Mouse (Mus musculus) lung, embryonic 15.5 days (tissue): ENCODE measurements at regions not wholly inside any gene's neighbourhood (a gene's known extent, or its start where the extent isn't known, plus 50 kb on each side); places are given as distances from the start of the nearest gene placed in this dataset.
"Not testable (repeated sequence)": the region's sequence is repeated elsewhere in the genome, so short reads cannot be mapped to it uniquely, and the experiment has no call there.

ENCODE experiments used
- ATAC-seq: fragments of 200-750 bp; cut with Nextera tagmentation; 2 replicates; pipeline ENCODE4 v1.8.0; 2017; ENCODE audit warnings: moderate number of reproducible peaks, borderline replicate concordance; ENCODE audit not compliant: low FRiP score, low TSS enrichment; ENCODE audit errors: extremely low read depth
- H3K27ac ChIP-seq: fragments of 300-500 bp; sonication (generic); 2 replicates; pipeline ENCODE4 v1.5.1; 2015; ENCODE audit warnings: moderate library complexity, mild to moderate bottlenecking, inconsistent platforms
- H3K27me3 ChIP-seq: fragments of 300-500 bp; sonication (generic); 2 replicates; pipeline ENCODE4 v1.6.1; 2015; ENCODE audit warnings: inconsistent platforms
- H3K36me3 ChIP-seq: fragments of 300-500 bp; sonication (generic); 2 replicates; pipeline ENCODE4 v1.6.1; 2015; ENCODE audit warnings: inconsistent platforms
- H3K4me1 ChIP-seq: fragments of 300-500 bp; sonication (generic); 2 replicates; pipeline ENCODE4 v1.6.1; 2015; ENCODE audit warnings: inconsistent platforms
- H3K4me2 ChIP-seq: fragments of 300-500 bp; sonication (generic); 2 replicates; pipeline ENCODE4 v1.6.1; 2015; ENCODE audit warnings: inconsistent platforms, mild to moderate bottlenecking, moderate library complexity
- H3K4me3 ChIP-seq: fragments of 300-500 bp; sonication (generic); 2 replicates; pipeline ENCODE4 v1.5.1; 2015; ENCODE audit warnings: mild to moderate bottlenecking, inconsistent platforms
- H3K9ac ChIP-seq: fragments of 300-500 bp; sonication (generic); 2 replicates; pipeline ENCODE4 v1.6.1; 2015; ENCODE audit warnings: inconsistent platforms
- H3K9me3 ChIP-seq: fragments of 300-500 bp; sonication (generic); 2 replicates; pipeline ENCODE4 v1.6.1; 2016; ENCODE audit warnings: inconsistent platforms
- WGBS: fragments of 180-500 bp; shearing (Covaris S2); methylation state at CpG from one replicate; pipeline ENCODE4 v1.1.7; 2015; 5-methylcytosine and 5-hydroxymethylcytosine counted together

GRCm38 (mm10) chr7:60492028-60492995 lies 352.3 kb upstream of the Snrpn start:
- H3K36me3 ChIP-seq, H3K27me3 ChIP-seq, H3K27ac ChIP-seq, H3K9ac ChIP-seq, H3K4me1 ChIP-seq, H3K9me3 ChIP-seq: not testable (repeated sequence)
- Histone ChIP-seq H3K4me3 (peak overlapping the region; percentile 36), H3K4me2 (peak overlapping the region; percentile 49)
- peak; percentile 87; the same call in 1 of the 2 replicates for ATAC-seq
- WGBS, result 9% methylated on average over 39 of the region's 39 CpGs

- not testable (repeated sequence) for H3K4me3 ChIP-seq, H3K9ac ChIP-seq, H3K4me2 ChIP-seq, H3K36me3 ChIP-seq, H3K27ac ChIP-seq, ATAC-seq, H3K4me1 ChIP-seq, H3K9me3 ChIP-seq, H3K27me3 ChIP-seq
- WGBS, result 3% methylated on average over 4 of the region's 4 CpGs
These were observed 347.9 kb upstream of the Snrpn start for GRCm38 (mm10) chr7:60487839-60488454.

- 46% methylated on average over 3 of the region's 3 CpGs for WGBS
- H3K36me3 ChIP-seq, H3K27ac ChIP-seq, H3K9ac ChIP-seq, H3K4me1 ChIP-seq, ATAC-seq, H3K4me2 ChIP-seq, H3K9me3 ChIP-seq, H3K4me3 ChIP-seq, H3K27me3 ChIP-seq: not testable (repeated sequence)
These were observed 310.1 kb upstream of the Snrpn start for GRCm38 (mm10) chr7:60450074-60450603.

GRCm38 (mm10) chr7:60449239-60450073 lies 309.4 kb upstream of the Snrpn start:
- not testable (repeated sequence) for H3K9ac ChIP-seq, H3K36me3 ChIP-seq, H3K27me3 ChIP-seq, H3K9me3 ChIP-seq, H3K27ac ChIP-seq, H3K4me3 ChIP-seq, H3K4me1 ChIP-seq, H3K4me2 ChIP-seq, ATAC-seq
- WGBS, result 41% methylated on average over 2 of the region's 2 CpGs

GRCm38 (mm10) chr7:60438781-60439180 lies 298.8 kb upstream of the Snrpn start:
- H3K27me3 ChIP-seq, result no peaks in the 10 kb centered on the region
- H3K4me1 ChIP-seq, result no peaks in the 10 kb centered on the region
- no peak overlapping the region for H3K9ac ChIP-seq
- no peak overlapping the region for H3K4me3 ChIP-seq
- H3K36me3 ChIP-seq, result no peaks in the 10 kb centered on the region
- ATAC-seq, result no peak
- H3K4me2 ChIP-seq, result no peak overlapping the region
- no peaks in the 10 kb centered on the region for H3K9me3 ChIP-seq
- no peak overlapping the region for H3K27ac ChIP-seq
- WGBS, result 65% methylated on average over 3 of the region's 3 CpGs

GRCm38 (mm10) chr7:60391011-60391863 lies 251.2 kb upstream of the Snrpn start:
- H3K9ac ChIP-seq, H3K27me3 ChIP-seq, H3K36me3 ChIP-seq, H3K27ac ChIP-seq, H3K4me1 ChIP-seq, H3K9me3 ChIP-seq: not testable (repeated sequence)
- H3K4me3 ChIP-seq, result peak overlapping the region; percentile 38
- peak overlapping the region; percentile 52 for H3K4me2 ChIP-seq
- WGBS, result 16% methylated on average over 33 of the region's 33 CpGs
- ATAC-seq, result peak; percentile 87

GRCm38 (mm10) chr7:60386957-60387356 lies 246.9 kb upstream of the Snrpn start:
- H3K4me3 ChIP-seq, H3K4me2 ChIP-seq, H3K27me3 ChIP-seq, H3K9ac ChIP-seq, ATAC-seq, H3K27ac ChIP-seq, H3K4me1 ChIP-seq, H3K36me3 ChIP-seq, H3K9me3 ChIP-seq: not testable (repeated sequence)
- 4% methylated on average over 5 of the region's 5 CpGs for WGBS

- H3K9ac ChIP-seq, ATAC-seq, H3K4me3 ChIP-seq, H3K9me3 ChIP-seq, H3K27ac ChIP-seq, H3K4me1 ChIP-seq, H3K4me2 ChIP-seq, H3K36me3 ChIP-seq, H3K27me3 ChIP-seq: not testable (repeated sequence)
- 12% methylated on average over 3 of the region's 3 CpGs for WGBS
These were observed 234.0 kb upstream of the Snrpn start for GRCm38 (mm10) chr7:60374001-60374400.

GRCm38 (mm10) chr7:60352206-60352605 lies 212.2 kb upstream of the Snrpn start:
- H3K9ac ChIP-seq, H3K36me3 ChIP-seq, H3K27me3 ChIP-seq, H3K4me3 ChIP-seq, H3K27ac ChIP-seq, H3K4me1 ChIP-seq, ATAC-seq, H3K4me2 ChIP-seq, H3K9me3 ChIP-seq: not testable (repeated sequence)
- WGBS, result 63% methylated on average over 2 of the region's 2 CpGs
